Mouse (Mus musculus): ENCODE data around the gene Mef2c. TPM values are rescaled to one million over a fixed set of nuclear protein-coding genes. Genes with fewer than 3 reads are reported as not detected.

The Mef2c gene
- polyA plus RNA-seq, 1 experiment from 2014 or later, result 18.1 TPM

- no peak overlapping the region for H3K4me3 ChIP-seq
- peaks cover 33% of the 10 kb centered on the region for H3K4me1 ChIP-seq
- no peak overlapping the region for H3K27ac ChIP-seq (replicated peaks)
- H3K36me3 ChIP-seq (replicated peaks), result no peaks in the 10 kb centered on the region
- no peaks in the 10 kb centered on the region for H3K9me3 ChIP-seq
- no peaks in the 10 kb centered on the region for H3K27me3 ChIP-seq (replicated peaks; ENCODE audit: low read depth, poor library complexity, severe bottlenecking)
- DNase-seq (ENCODE audit: low spot score), result no peak
- 76% methylated on average over 4 of the region's 4 CpGs for WGBS
Measured at GRCm38 (mm10) chr13:83607883-83608581, 104.2 kb downstream of the Mef2c start.

GRCm38 (mm10) chr13:83608851-83609516 lies 105.2 kb downstream of the Mef2c start:
- no peak for DNase-seq (ENCODE audit: low spot score)
- no peaks in the 10 kb centered on the region for H3K9me3 ChIP-seq
- no peak overlapping the region for H3K4me3 ChIP-seq
- 71% methylated on average over 3 of the region's 3 CpGs for WGBS
- peaks cover 26% of the 10 kb centered on the region for H3K4me1 ChIP-seq
- no peak overlapping the region for H3K27ac ChIP-seq (replicated peaks)
- H3K36me3 ChIP-seq (replicated peaks), result no peaks in the 10 kb centered on the region
- no peaks in the 10 kb centered on the region for H3K27me3 ChIP-seq (replicated peaks; ENCODE audit: low read depth, poor library complexity, severe bottlenecking)

- peaks cover 22% of the 10 kb centered on the region for H3K4me1 ChIP-seq
- H3K4me3 ChIP-seq, result no peak overlapping the region
- H3K36me3 ChIP-seq (replicated peaks), result no peaks in the 10 kb centered on the region
- DNase-seq (ENCODE audit: low spot score), result no peak
- H3K9me3 ChIP-seq, result no peaks in the 10 kb centered on the region
- H3K27ac ChIP-seq (replicated peaks), result no peak overlapping the region
- WGBS, result 75% methylated on average over 3 of the region's 3 CpGs
- no peaks in the 10 kb centered on the region for H3K27me3 ChIP-seq (replicated peaks; ENCODE audit: low read depth, poor library complexity, severe bottlenecking)
Measured at GRCm38 (mm10) chr13:83609517-83609878, 105.7 kb downstream of the Mef2c start.

- Histone ChIP-seq H3K9me3 (no peaks in the 10 kb centered on the region), H3K4me1 (peaks cover 17% of the 10 kb centered on the region), H3K4me3 (no peak overlapping the region), H3K27ac (replicated peaks) (no peak overlapping the region), H3K27me3 (replicated peaks; ENCODE audit: low read depth, poor library complexity, severe bottlenecking) (no peaks in the 10 kb centered on the region), H3K36me3 (replicated peaks) (no peaks in the 10 kb centered on the region)
- DNase-seq (ENCODE audit: low spot score), result no peak
- 86% methylated on average over 8 of the region's 8 CpGs for WGBS
Measured at GRCm38 (mm10) chr13:83610124-83610523, 106.3 kb downstream of the Mef2c start.

- no peaks in the 10 kb centered on the region for H3K27me3 ChIP-seq (replicated peaks; ENCODE audit: low read depth, poor library complexity, severe bottlenecking)
- DNase-seq (ENCODE audit: low spot score), result no peak
- 41% methylated on average over 1 of the region's 1 CpGs for WGBS
- H3K27ac ChIP-seq (replicated peaks), result no peak overlapping the region
- H3K9me3 ChIP-seq, result no peaks in the 10 kb centered on the region
- H3K4me1 ChIP-seq, result peaks cover 17% of the 10 kb centered on the region
- no peaks in the 10 kb centered on the region for H3K36me3 ChIP-seq (replicated peaks)
- no peak overlapping the region for H3K4me3 ChIP-seq
Measured at GRCm38 (mm10) chr13:83612195-83612594, 108.4 kb downstream of the Mef2c start.

GRCm38 (mm10) chr13:83615875-83616274 lies 112.0 kb downstream of the Mef2c start:
- no peaks in the 10 kb centered on the region for H3K36me3 ChIP-seq (replicated peaks)
- no peak for DNase-seq (ENCODE audit: low spot score)
- H3K27ac ChIP-seq (replicated peaks), result no peak overlapping the region
- no peak overlapping the region for H3K4me3 ChIP-seq
- H3K27me3 ChIP-seq (replicated peaks; ENCODE audit: low read depth, poor library complexity, severe bottlenecking), result no peaks in the 10 kb centered on the region
- no peaks in the 10 kb centered on the region for H3K9me3 ChIP-seq
- peaks cover 7% of the 10 kb centered on the region for H3K4me1 ChIP-seq
- WGBS, result 81% methylated on average over 3 of the region's 3 CpGs

GRCm38 (mm10) chr13:83624651-83625050 lies 120.8 kb downstream of the Mef2c start:
- WGBS, result 94% methylated on average over 4 of the region's 4 CpGs
- H3K27ac ChIP-seq (replicated peaks), result no peak overlapping the region
- no peaks in the 10 kb centered on the region for H3K36me3 ChIP-seq (replicated peaks)
- H3K4me1 ChIP-seq, result no peaks in the 10 kb centered on the region
- no peaks in the 10 kb centered on the region for H3K27me3 ChIP-seq (replicated peaks; ENCODE audit: low read depth, poor library complexity, severe bottlenecking)
- no peak overlapping the region for H3K4me3 ChIP-seq
- H3K9me3 ChIP-seq, result no peaks in the 10 kb centered on the region
- DNase-seq (ENCODE audit: low spot score), result no peak

- no peak for DNase-seq (ENCODE audit: low spot score)
- no peaks in the 10 kb centered on the region for H3K27me3 ChIP-seq (replicated peaks; ENCODE audit: low read depth, poor library complexity, severe bottlenecking)
- no peaks in the 10 kb centered on the region for H3K4me1 ChIP-seq
- no peak overlapping the region for H3K27ac ChIP-seq (replicated peaks)
- no peaks in the 10 kb centered on the region for H3K9me3 ChIP-seq
- H3K36me3 ChIP-seq (replicated peaks), result no peaks in the 10 kb centered on the region
- WGBS, result 91% methylated on average over 4 of the region's 4 CpGs
- H3K4me3 ChIP-seq, result no peak overlapping the region
Measured at GRCm38 (mm10) chr13:83627429-83627828, 123.6 kb downstream of the Mef2c start.

- Histone ChIP-seq H3K9me3 (no peaks in the 10 kb centered on the region), H3K27me3 (replicated peaks; ENCODE audit: low read depth, poor library complexity, severe bottlenecking) (no peaks in the 10 kb centered on the region), H3K4me1 (no peaks in the 10 kb centered on the region), H3K4me3 (no peak overlapping the region), H3K27ac (replicated peaks) (no peak overlapping the region), H3K36me3 (replicated peaks) (no peaks in the 10 kb centered on the region)
- 91% methylated on average over 3 of the region's 3 CpGs for WGBS
- no peak for DNase-seq (ENCODE audit: low spot score)
Measured at GRCm38 (mm10) chr13:83628139-83628538, 124.3 kb downstream of the Mef2c start.

- no peak overlapping the region for H3K4me3 ChIP-seq
- H3K4me1 ChIP-seq, result no peaks in the 10 kb centered on the region
- no peak for DNase-seq (ENCODE audit: low spot score)
- no peaks in the 10 kb centered on the region for H3K9me3 ChIP-seq
- H3K27ac ChIP-seq (replicated peaks), result no peak overlapping the region
- H3K36me3 ChIP-seq (replicated peaks), result no peaks in the 10 kb centered on the region
- 89% methylated on average over 5 of the region's 5 CpGs for whole genome bisulfite sequencing
- H3K27me3 ChIP-seq (replicated peaks; ENCODE audit: low read depth, poor library complexity, severe bottlenecking), result no peaks in the 10 kb centered on the region
Measured at GRCm38 (mm10) chr13:83633155-83633554, 129.3 kb downstream of the Mef2c start.

GRCm38 (mm10) chr13:83635218-83635617 lies 131.4 kb downstream of the Mef2c start:
- H3K9me3 ChIP-seq, result no peaks in the 10 kb centered on the region
- WGBS, result 55% methylated on average over 7 of the region's 7 CpGs
- no peaks in the 10 kb centered on the region for H3K4me1 ChIP-seq
- H3K36me3 ChIP-seq (replicated peaks), result no peaks in the 10 kb centered on the region
- H3K4me3 ChIP-seq, result no peak overlapping the region
- H3K27ac ChIP-seq (replicated peaks), result no peak overlapping the region
- no peak for DNase-seq (ENCODE audit: low spot score)
- H3K27me3 ChIP-seq (replicated peaks; ENCODE audit: low read depth, poor library complexity, severe bottlenecking), result no peaks in the 10 kb centered on the region

GRCm38 (mm10) chr13:83637666-83638065 lies 133.8 kb downstream of the Mef2c start:
- H3K27ac ChIP-seq (replicated peaks), result no peak overlapping the region
- H3K36me3 ChIP-seq (replicated peaks), result no peaks in the 10 kb centered on the region
- 91% methylated on average over 3 of the region's 3 CpGs for WGBS
- no peak for DNase-seq (ENCODE audit: low spot score)
- no peaks in the 10 kb centered on the region for H3K9me3 ChIP-seq
- no peaks in the 10 kb centered on the region for H3K4me1 ChIP-seq
- no peak overlapping the region for H3K4me3 ChIP-seq
- H3K27me3 ChIP-seq (replicated peaks; ENCODE audit: low read depth, poor library complexity, severe bottlenecking), result no peaks in the 10 kb centered on the region

GRCm38 (mm10) chr13:83638735-83639134 lies 134.9 kb downstream of the Mef2c start:
- Histone ChIP-seq H3K27ac (replicated peaks) (no peak overlapping the region), H3K36me3 (replicated peaks) (no peaks in the 10 kb centered on the region), H3K27me3 (replicated peaks; ENCODE audit: low read depth, poor library complexity, severe bottlenecking) (no peaks in the 10 kb centered on the region), H3K9me3 (no peaks in the 10 kb centered on the region), H3K4me3 (no peak overlapping the region), H3K4me1 (no peaks in the 10 kb centered on the region)
- DNase-seq (ENCODE audit: low spot score), result no peak
- 89% methylated on average over 3 of the region's 3 CpGs for WGBS

All from embryonic facial prominence, embryonic 10.5 days (tissue).